Mouse (Mus musculus) erythroblast, embryonic 14.5 days (primary cell): ENCODE data around the gene Ankrd54.

Experiments used
- GATA1 ChIP-seq: IDR thresholded peaks from 2 replicates; pipeline ENCODE4 v1.6.1; 2012; ENCODE audit warnings: low read length, inconsistent platforms, mixed read lengths
- TAL1 ChIP-seq: IDR thresholded peaks from 3 replicates; pipeline ENCODE4 v1.6.1; 2012; ENCODE audit warnings: low read length, inconsistent platforms, mixed read lengths

DNA sequence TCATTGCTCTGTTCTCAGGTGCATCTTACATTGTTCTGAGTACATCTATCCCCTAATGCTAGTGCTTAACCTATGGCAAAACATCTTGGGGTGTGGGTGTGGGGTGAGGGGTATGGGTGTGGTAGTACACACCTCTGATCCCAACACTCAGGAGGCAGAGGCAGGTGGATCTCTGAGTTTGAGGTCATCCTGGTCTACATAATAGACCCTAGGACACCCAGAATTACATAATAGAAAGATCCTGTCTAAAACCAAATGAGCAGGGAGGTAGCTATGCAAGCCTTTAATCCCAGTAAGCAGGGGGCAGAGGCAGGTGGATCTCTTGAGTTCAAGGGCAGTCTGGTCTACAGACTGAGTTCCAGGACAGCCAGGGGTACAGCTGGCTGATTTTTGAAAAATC is 11.1 kb upstream of the Ankrd54 start:
- TF ChIP-seq GATA1, result no peak
- TF ChIP-seq TAL1, result no peak
